Mouse (Mus musculus) MEL (cell line): Measurements from ENCODE around the gene Zfp941.

ENCODE experiments used
- CTCF ChIP-seq, 3 experiments: IDR thresholded peaks in 2 of 3; conservative IDR thresholded peaks in 1 of 3; 2 replicates each; pipeline ENCODE4 v1.5.1; 2011 to 2012; ENCODE audit warnings: low read length in 3 of 3, low read depth in 2 of 3, mild to moderate bottlenecking in 2 of 3, improper control_type of control experiment in 1 of 3, inconsistent platforms in 1 of 3, mixed read lengths in 1 of 3, moderate library complexity in 1 of 3; ENCODE audit not compliant: control insufficient read depth in 1 of 3, insufficient read depth in 1 of 3, poor library complexity in 1 of 3, severe bottlenecking in 1 of 3
- E2F4 ChIP-seq: IDR thresholded peaks from 2 replicates; pipeline ENCODE4 v1.6.1; 2011; ENCODE audit warnings: low read depth, low read length, improper control_type of control experiment, borderline replicate concordance
- ELF1 ChIP-seq: IDR thresholded peaks from 2 replicates; pipeline ENCODE4 v1.6.1; 2014; ENCODE audit warnings: low read depth, mild to moderate bottlenecking, inconsistent platforms, low read length, improper control_type of control experiment, moderate library complexity
- ETS1 ChIP-seq: IDR thresholded peaks from 2 replicates; pipeline ENCODE4 v1.6.1; 2012; ENCODE audit warnings: low read depth, mild to moderate bottlenecking, inconsistent platforms, low read length, improper control_type of control experiment, moderate library complexity
- JUND ChIP-seq: IDR thresholded peaks from 2 replicates; pipeline ENCODE4 v1.6.1; 2011; ENCODE audit warnings: low read depth, mild to moderate bottlenecking, improper control_type of control experiment, low read length
- MAX ChIP-seq: IDR thresholded peaks from 2 replicates; pipeline ENCODE4 v1.6.1; 2011; ENCODE audit warnings: low read length, improper control_type of control experiment
- MEF2A ChIP-seq: IDR thresholded peaks from 2 replicates; pipeline ENCODE4 v1.6.1; 2014; ENCODE audit warnings: low read depth, mild to moderate bottlenecking, inconsistent platforms, low read length, improper control_type of control experiment; ENCODE audit not compliant: poor library complexity, insufficient replicate concordance, severe bottlenecking; ENCODE audit errors: extremely low read depth
- MYB ChIP-seq: IDR thresholded peaks from 2 replicates; pipeline ENCODE4 v1.6.1; 2011; ENCODE audit warnings: mild to moderate bottlenecking, low read depth, low read length, improper control_type of control experiment
- POLR2A ChIP-seq, 2 experiments: IDR thresholded peaks; 2 replicates each; pipeline ENCODE4 v1.6.1; 2011 to 2012; ENCODE audit warnings: low read length in 2 of 2, mild to moderate bottlenecking in 2 of 2, control low read depth in 1 of 2, improper control_type of control experiment in 1 of 2, low read depth in 1 of 2, moderate library complexity in 1 of 2; ENCODE audit not compliant: control insufficient read depth in 1 of 2, insufficient read depth in 1 of 2, poor library complexity in 1 of 2
- POLR2AphosphoS2 ChIP-seq: IDR thresholded peaks from 2 replicates; pipeline ENCODE4 v1.6.1; 2011; ENCODE audit warnings: low read length, improper control_type of control experiment
- RCOR1 ChIP-seq: IDR thresholded peaks from 2 replicates; pipeline ENCODE4 v1.6.1; 2012; ENCODE audit warnings: low read depth, mild to moderate bottlenecking, inconsistent platforms, low read length, improper control_type of control experiment
- SMC3 ChIP-seq: IDR thresholded peaks from 2 replicates; pipeline ENCODE4 v1.6.1; 2011; ENCODE audit warnings: low read depth, low read length, improper control_type of control experiment
- TBP ChIP-seq: IDR thresholded peaks from 2 replicates; pipeline ENCODE4 v1.8.0; 2011; ENCODE audit warnings: low read depth, low read length, improper control_type of control experiment
- USF2 ChIP-seq, 2 experiments: IDR thresholded peaks; 2 replicates each; pipeline ENCODE4 v1.6.1; 2011 to 2012; ENCODE audit warnings: improper control_type of control experiment in 2 of 2, low read length in 2 of 2, borderline replicate concordance in 1 of 2, inconsistent platforms in 1 of 2, low read depth in 1 of 2, mild to moderate bottlenecking in 1 of 2; ENCODE audit not compliant: insufficient read depth in 1 of 2

DNA sequence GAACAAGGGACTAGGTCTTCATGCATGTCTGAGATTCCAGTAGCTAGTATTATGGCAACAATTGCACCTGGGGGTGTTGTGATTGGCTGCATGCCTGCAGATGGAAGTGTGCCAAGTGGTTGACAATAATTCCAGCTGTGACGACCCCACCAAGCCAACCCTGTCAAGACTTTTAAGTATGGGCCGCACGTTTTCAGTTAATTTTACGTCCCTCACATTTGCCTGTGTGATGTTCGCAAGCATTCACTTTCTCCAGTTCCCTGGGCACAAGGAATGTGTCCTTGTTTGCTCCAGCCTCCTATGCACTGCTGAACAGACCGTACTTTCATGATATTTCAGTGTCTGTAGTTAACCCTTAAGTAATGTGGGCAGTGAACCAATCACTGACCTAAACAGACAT is 19.3 kb downstream of the Zfp941 start:
- TF ChIP-seq CTCF (IDR thresholded peaks at IDR 0.05 in 2 of 3, conservative IDR thresholded peaks at IDR 0.05 in 1 of 3; ENCODE audit: control insufficient read depth in 1 of 3, insufficient read depth in 1 of 3, low read depth in 2 of 3, low read length in 3 of 3, poor library complexity in 1 of 3, severe bottlenecking in 1 of 3) = no peak
- no peak for TF ChIP-seq POLR2A (IDR thresholded peaks at IDR 0.05; ENCODE audit: control insufficient read depth in 1 of 2, insufficient read depth in 1 of 2, low read depth in 1 of 2, low read length in 2 of 2, poor library complexity in 1 of 2)
- TF ChIP-seq USF2 (IDR thresholded peaks at IDR 0.05; ENCODE audit: borderline replicate concordance in 1 of 2, insufficient read depth in 1 of 2, low read depth in 1 of 2, low read length in 2 of 2) = no peak
- no peak for TF ChIP-seq MAX
- no peak for TF ChIP-seq E2F4
- TF ChIP-seq SMC3 = no peak
- TF ChIP-seq MEF2A = no peak
- no peak for TF ChIP-seq POLR2AphosphoS2
- TF ChIP-seq JUND = no peak
- TF ChIP-seq MYB = no peak
- TF ChIP-seq ELF1 = no peak
- no peak for TF ChIP-seq RCOR1
- no peak for TF ChIP-seq ETS1
- TF ChIP-seq TBP = no peak
